Mouse (Mus musculus) adrenal gland, postnatal 10 days (tissue): ENCODE measurements around the gene Prom1. TPM values are rescaled to one million over a fixed set of nuclear protein-coding genes. Genes with fewer than 3 reads are reported as not detected.
"Not testable (repeated sequence)": the region's sequence is repeated elsewhere in the genome, so short reads cannot be mapped to it uniquely, and the experiment has no call there.

Experiments
- DNase-seq: peaks from one replicate; pipeline ENCODE4 v3.0.0; 2021; ENCODE audit warnings: mixed read lengths
- long read RNA-seq, 2 experiments: library from polyadenylated mRNA; stranded (forward); transcript quantifications; one replicate each; pipeline ENCODE4 v2.0.0; 2021
- total RNA-seq, 2 experiments: library from RNA; stranded (reverse); gene quantifications; 2 replicates each; pipeline ENCODE4 v1.2.3; 2021

Gene Prom1
- total RNA-seq: 10 to 100 TPM; 16.4 to 19.4 TPM
- long read RNA-seq, experiment 1, partial matches to known transcripts: 0 of 7 reads
- long read RNA-seq, experiment 1, other reads (novel, unspliced or antisense): 3 of 7 reads
- long read RNA-seq, experiment 2, partial matches to known transcripts: 0 of 1 reads
- long read RNA-seq, experiment 2, other reads (novel, unspliced or antisense): 1 of 1 reads

- DNase-seq: peak; percentile 41
Measured at GRCm38 (mm10) chr5:44101231-44102110, at the start of gene Prom1. TSS of gene Prom1 (minus strand) at chr5:44102032.

GRCm38 (mm10) chr5:44147732-44148131, 45.9 kb upstream of the Prom1 start:
- peak; percentile 12 for DNase-seq

- DNase-seq: no peak
Measured at GRCm38 (mm10) chr5:44146437-44147332, 44.9 kb upstream of the Prom1 start.

DNA sequence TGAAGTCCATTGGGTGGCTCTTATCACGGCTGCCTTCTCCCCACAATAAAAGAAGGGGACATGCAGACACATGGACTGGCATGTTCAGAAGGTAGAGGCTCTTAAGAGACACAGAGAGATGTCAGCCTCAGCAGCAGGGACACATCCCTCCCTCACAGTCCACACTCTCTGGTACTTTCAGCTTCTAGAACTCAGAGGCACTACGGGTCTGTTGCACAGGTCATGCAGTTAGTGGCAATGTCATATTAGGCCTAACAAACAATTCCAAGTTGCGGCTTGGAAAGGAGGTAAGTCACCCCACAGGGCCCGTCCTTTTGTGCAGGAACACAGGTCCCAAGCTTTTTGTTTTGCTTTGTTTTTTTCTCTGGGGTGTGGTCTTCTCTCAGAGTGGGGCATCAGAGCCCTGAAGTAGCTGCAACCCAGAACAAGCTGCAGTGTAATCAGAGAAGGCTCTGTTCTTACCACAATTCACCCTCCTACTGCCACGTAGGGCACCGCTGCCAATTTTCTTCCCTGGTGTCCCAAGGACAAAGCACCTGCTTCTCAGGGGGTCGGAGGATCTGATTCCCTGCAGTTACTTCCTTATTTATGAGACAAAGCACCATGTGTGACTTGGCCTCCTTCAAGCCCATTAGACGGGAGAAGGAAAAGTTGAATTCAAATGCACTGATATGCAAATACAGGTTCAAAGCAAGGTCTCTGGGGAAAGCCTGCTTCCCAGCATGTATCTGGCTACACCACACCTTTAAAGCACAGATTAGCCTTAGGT, 41.8 kb upstream of the Prom1 start:
- no peak for DNase-seq

- no peak for DNase-seq
Measured at GRCm38 (mm10) chr5:44127487-44127886, 25.7 kb upstream of the Prom1 start.

- not testable (repeated sequence) for DNase-seq
Measured at GRCm38 (mm10) chr5:44126574-44126973, 24.7 kb upstream of the Prom1 start.

DNA sequence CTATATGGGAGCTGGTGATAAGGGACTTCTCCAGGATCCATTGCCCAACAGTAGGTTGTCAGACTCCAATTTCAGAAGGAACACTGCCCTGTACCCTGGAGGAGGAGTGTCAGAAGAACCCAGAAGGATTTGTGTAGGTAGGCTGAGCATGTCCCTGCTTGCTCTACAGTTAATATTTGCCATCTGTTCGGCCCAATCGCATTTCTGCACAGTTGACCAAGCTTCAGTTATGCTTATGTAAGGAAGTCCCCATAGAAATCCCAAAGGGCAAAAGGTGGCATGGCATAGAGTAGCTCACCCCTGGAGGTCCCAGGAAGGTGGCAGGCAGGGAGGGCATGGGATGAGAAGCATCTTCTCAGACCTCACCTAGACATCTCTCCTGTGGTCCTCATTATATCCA, 19.6 kb upstream of the Prom1 start:
- no peak for DNase-seq

- no peak for DNase-seq
Measured at GRCm38 (mm10) chr5:44113138-44113537, 11.3 kb upstream of the Prom1 start.

DNA sequence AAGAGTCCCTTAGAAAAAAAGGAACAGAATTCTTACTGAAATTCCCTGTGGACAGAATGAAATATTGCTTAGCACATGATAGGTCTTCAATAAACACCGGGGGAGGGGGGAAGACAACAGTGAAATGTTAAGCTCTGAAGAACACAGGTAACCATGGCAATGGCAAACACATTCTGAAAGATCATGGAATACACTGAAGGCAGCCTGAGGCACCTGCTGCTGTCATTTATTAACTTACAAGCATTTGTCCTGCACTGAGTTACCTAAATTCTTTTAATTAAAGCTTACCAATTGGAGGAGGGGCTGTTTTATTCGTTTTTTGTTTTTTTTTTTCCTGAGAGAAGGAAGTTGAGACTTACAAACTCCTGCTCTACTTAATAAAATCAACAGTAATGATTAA, 7.3 kb upstream of the Prom1 start:
- DNase-seq: no peak

DNA sequence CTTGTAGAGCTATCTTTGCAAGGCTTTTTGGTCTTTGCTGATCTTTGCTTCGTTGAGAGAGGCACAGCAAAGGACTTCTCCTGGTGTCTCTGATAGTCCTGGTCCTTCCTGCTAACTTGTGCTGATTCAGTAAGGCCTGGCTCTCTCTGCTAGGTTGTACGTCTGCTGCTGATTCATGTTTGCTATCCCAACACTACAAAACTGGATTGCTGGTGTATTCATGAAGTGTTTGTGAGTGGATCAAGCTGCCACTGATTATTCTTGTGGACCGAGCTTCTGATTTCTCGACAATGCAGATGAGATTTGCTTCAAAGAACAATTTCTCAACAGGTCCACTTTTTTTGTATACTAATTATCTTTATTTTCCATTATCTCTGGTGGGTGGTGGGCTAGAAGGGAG, 6.3 kb upstream of the Prom1 start:
- no peak for DNase-seq

GRCm38 (mm10) chr5:44105192-44105591, 3.4 kb upstream of the Prom1 start:
- DNase-seq: no peak

DNA sequence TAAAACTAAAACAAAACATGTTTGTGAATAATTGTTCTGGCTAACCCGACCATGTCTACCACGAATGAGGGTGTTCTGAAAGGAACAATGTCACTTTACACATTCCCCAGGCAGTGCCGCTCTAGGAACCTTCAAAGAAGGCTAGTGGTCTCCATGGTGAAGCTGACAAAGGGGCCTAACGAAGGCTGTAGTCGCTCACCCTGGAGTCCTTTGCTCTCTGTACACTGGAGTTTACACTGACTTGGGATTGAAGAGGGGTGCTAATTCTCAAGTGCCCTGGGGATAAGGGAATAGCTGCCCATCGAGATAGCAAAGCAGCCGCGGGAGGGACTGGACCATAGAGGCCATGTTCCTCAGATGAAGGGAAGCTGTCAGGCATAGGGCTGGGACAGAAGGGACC, 2.9 kb upstream of the Prom1 start:
- DNase-seq: no peak

DNA sequence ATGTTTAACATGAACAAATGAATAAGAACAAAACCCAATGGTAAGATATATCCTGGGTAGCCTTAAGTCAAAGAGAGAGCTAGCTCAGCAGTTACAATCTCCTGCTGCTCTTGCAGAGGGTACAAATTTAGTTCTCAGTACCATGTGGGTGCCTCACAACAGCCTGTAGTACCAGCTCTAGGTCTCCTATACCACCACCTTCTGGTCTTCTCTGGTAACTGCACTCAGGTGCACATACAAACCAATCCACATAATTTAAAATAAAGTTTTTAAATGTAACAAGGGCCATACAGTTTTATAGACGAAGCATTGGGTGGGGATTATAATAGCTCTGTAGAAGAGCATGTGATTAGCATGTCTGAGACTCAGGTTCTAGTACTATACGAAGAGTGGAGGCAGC, 2.3 kb upstream of the Prom1 start:
- DNase-seq: peak; percentile 11

- DNase-seq: no peak
Measured at GRCm38 (mm10) chr5:44103121-44103520, 1.3 kb upstream of the Prom1 start.

GRCm38 (mm10) chr5:44100544-44101230, 1.1 kb downstream of the Prom1 start:
- peak; percentile 51 for DNase-seq

- no peak for DNase-seq
Measured at GRCm38 (mm10) chr5:44100187-44100543, 1.7 kb downstream of the Prom1 start.

DNA sequence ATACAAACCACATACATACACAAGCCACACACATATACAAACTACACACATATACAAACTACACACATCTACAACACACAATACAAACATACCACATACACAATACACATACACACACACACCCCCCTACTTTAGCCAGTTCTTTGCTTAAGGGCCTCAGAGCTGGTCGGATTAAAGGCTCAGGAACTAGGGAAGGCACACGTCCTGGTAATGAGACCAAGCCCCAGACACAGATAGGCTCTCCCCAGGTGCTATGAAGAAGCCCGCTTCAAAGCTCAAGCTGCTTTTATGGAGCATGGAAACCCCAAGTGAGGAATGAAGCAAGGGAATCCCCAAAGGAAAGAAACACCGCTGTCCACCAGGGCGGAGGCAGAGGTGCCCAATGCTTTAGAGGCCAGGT, 4.8 kb downstream of the Prom1 start:
- DNase-seq: no peak

GRCm38 (mm10) chr5:44096106-44096505, 5.7 kb downstream of the Prom1 start:
- DNase-seq: no peak

DNA sequence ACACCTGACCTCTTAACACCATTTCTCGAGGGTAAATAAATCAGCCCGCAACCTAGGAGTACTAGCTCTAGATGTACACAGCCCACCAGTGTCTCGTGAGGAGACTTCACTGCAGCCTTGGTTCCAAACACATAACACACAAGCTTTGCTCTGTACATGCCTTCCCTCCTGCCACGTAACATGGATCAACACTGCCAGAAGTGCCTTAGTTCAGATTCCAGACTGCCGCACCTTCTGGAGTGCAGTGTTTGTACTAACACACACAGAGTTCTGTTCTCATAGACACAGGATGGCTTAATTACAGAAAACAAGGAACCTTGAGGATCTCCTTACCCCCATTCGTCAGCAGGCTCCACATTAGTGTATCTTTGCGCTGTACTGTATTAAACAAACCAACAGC, 6.1 kb downstream of the Prom1 start:
- DNase-seq: no peak

GRCm38 (mm10) chr5:44087034-44087433, 14.8 kb downstream of the Prom1 start:
- DNase-seq: no peak

- no peak for DNase-seq
Measured at GRCm38 (mm10) chr5:44085871-44086270, 16.0 kb downstream of the Prom1 start.
